Mouse (Mus musculus): ENCODE results near the gene Cldn34b4.

The Cldn34b4 gene

GRCm38 (mm10) chrX:76393050-76393449, at the start of gene Cldn34b4:
Gene Cldn34b4 (plus strand): TSS chrX:76393350.
- TF ChIP-seq GATA4 (IDR thresholded peaks at IDR 0.05; ENCODE audit: insufficient replicate concordance, low read length) = no peak

All from liver, adult (tissue).